Mouse (Mus musculus): ENCODE data around the gene Morf4l1. TPM values are rescaled to one million over a fixed set of nuclear protein-coding genes. Genes with fewer than 3 reads are reported as not detected.
"Not testable (repeated sequence)": the region's sequence is repeated elsewhere in the genome, so short reads cannot be mapped to it uniquely, and the experiment has no call there.

Gene Morf4l1
- polyA plus RNA-seq, 1 experiment from 2014 or later, result 406 TPM

DNA sequence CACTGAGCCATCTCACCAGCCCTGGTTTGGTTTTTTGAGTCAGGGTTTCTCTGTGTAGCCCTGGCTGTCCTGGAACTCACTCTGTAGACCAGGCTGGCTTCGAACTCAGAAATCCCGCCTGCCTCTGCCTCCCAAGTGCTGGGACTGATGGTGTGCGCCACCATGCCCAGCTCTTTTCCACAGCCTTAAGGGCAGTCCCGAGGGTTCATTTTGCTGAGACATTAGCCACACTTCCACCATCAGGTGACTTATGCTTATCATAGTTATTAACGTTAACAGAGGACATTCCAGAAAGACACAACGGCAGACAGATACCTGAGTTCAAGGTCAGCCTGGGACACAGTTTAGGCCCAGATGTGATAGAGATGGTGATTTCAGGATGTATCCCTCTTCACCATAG, 32.6 kb downstream of the Morf4l1 start:
- H3K4me3 ChIP-seq; ATAC-seq (ENCODE audit: borderline replicate concordance, extremely low read depth, low FRiP score, low TSS enrichment); H3K4me1 ChIP-seq; H3K27ac ChIP-seq; H3K27me3 ChIP-seq; H3K4me2 ChIP-seq; H3K9me3 ChIP-seq; H3K9ac ChIP-seq: not testable (repeated sequence)
- peaks cover 10% of the 10 kb centered on the region; the same call in 1 of the 2 replicates for H3K36me3 ChIP-seq
- WGBS, result 81% methylated on average over 6 of the region's 6 CpGs

GRCm38 (mm10) chr9:90076849-90077461, 37.6 kb downstream of the Morf4l1 start:
- H3K27me3 ChIP-seq, result no peaks in the 10 kb centered on the region
- H3K4me3 ChIP-seq, result no peak overlapping the region
- no peak overlapping the region for H3K27ac ChIP-seq
- no peak overlapping the region for H3K4me2 ChIP-seq
- WGBS, result 55% methylated on average over 8 of the region's 8 CpGs
- ATAC-seq (ENCODE audit: borderline replicate concordance, extremely low read depth, low FRiP score, low TSS enrichment), result no peak
- no peaks in the 10 kb centered on the region for H3K9me3 ChIP-seq
- no peaks in the 10 kb centered on the region for H3K4me1 ChIP-seq
- no peak overlapping the region for H3K9ac ChIP-seq
- 0 out of 2 replicates have a peak, but pooled peaks cover 3% of the 10 kb centered on the region for H3K36me3 ChIP-seq

DNA sequence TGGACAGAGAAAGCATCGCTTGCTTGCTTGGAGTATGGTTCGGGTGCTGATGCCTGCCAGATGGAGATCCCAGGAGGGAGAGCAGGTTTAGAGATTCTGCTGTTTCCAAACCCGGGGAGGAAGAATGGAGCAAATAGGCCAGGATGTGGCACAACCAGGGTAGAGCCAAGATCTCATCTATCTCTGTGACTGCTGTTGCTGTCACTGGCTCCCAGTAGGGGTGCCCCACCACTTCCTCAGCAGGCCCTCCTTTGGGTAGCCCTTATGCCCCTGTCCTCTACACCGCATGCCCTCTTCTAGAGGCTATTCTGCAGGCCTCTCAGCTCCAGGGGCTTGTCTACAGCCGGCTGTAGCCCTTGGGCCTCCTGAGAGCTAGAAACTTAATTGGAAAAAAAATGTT, 38.4 kb downstream of the Morf4l1 start:
- Histone ChIP-seq H3K9ac (no peak overlapping the region), H3K36me3 (0 out of 2 replicates have a peak, but pooled peaks cover 3% of the 10 kb centered on the region), H3K9me3 (no peaks in the 10 kb centered on the region), H3K4me2 (no peak overlapping the region), H3K27me3 (no peaks in the 10 kb centered on the region), H3K27ac (no peak overlapping the region), H3K4me1 (no peaks in the 10 kb centered on the region), H3K4me3 (no peak overlapping the region)
- WGBS, result 86% methylated on average over 5 of the region's 5 CpGs
- ATAC-seq (ENCODE audit: borderline replicate concordance, extremely low read depth, low FRiP score, low TSS enrichment), result no peak

DNA sequence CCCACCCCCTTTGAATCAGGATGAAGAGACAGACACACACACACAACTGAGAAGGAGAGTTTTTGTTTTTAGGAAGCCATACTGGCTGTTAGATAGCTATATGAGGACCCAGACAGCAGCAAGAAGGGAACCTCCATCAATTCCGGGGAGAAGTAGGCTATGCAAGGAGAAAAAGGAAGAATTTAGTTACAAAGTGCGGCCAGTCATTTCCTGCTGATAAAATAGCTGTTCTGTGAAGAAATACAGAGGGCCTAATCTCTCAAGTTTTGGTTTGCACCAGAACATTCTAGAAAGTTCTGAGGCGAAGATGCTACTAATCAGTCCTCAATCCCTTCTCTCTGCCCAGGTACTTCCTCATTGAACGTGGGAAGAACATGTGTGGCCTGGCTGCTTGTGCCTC, 39.2 kb downstream of the Morf4l1 start:
- H3K27me3 ChIP-seq, result no peaks in the 10 kb centered on the region
- no peak for ATAC-seq (ENCODE audit: borderline replicate concordance, extremely low read depth, low FRiP score, low TSS enrichment)
- H3K4me3 ChIP-seq, result no peak overlapping the region
- H3K4me1 ChIP-seq, result no peaks in the 10 kb centered on the region
- no peak overlapping the region for H3K27ac ChIP-seq
- no peaks in the 10 kb centered on the region for H3K9me3 ChIP-seq
- 62% methylated on average over 4 of the region's 4 CpGs for WGBS
- no peak overlapping the region for H3K4me2 ChIP-seq
- 0 out of 2 replicates have a peak, but pooled peaks cover 3% of the 10 kb centered on the region for H3K36me3 ChIP-seq
- H3K9ac ChIP-seq, result no peak overlapping the region

GRCm38 (mm10) chr9:90070174-90070573, 44.4 kb downstream of the Morf4l1 start:
- no peaks in the 10 kb centered on the region for H3K27me3 ChIP-seq
- 64% methylated on average over 7 of the region's 7 CpGs for WGBS
- H3K27ac ChIP-seq, result no peak overlapping the region; the same call in 1 of the 2 replicates
- peaks cover 7% of the 10 kb centered on the region; the same call in 1 of the 2 replicates for H3K36me3 ChIP-seq
- no peak overlapping the region for H3K4me2 ChIP-seq
- H3K9ac ChIP-seq, result no peak overlapping the region
- no peak overlapping the region for H3K4me3 ChIP-seq
- no peak for ATAC-seq (ENCODE audit: borderline replicate concordance, extremely low read depth, low FRiP score, low TSS enrichment)
- H3K4me1 ChIP-seq, result peaks cover 8% of the 10 kb centered on the region
- no peaks in the 10 kb centered on the region for H3K9me3 ChIP-seq

- Histone ChIP-seq H3K36me3 (peaks cover 7% of the 10 kb centered on the region; the same call in 1 of the 2 replicates), H3K27me3 (no peaks in the 10 kb centered on the region), H3K4me1 (peaks cover 8% of the 10 kb centered on the region), H3K27ac (peak overlapping the region; percentile 56), H3K4me2 (no peak overlapping the region), H3K9ac (no peak overlapping the region), H3K4me3 (no peak overlapping the region), H3K9me3 (no peaks in the 10 kb centered on the region)
- ATAC-seq (ENCODE audit: borderline replicate concordance, extremely low read depth, low FRiP score, low TSS enrichment), result peak; percentile 81; the same call in 1 of the 2 replicates
- 48% methylated on average over 7 of the region's 7 CpGs for WGBS
Observed at GRCm38 (mm10) chr9:90069485-90069884, 45.1 kb downstream of the Morf4l1 start.

GRCm38 (mm10) chr9:90068786-90069185, 45.8 kb downstream of the Morf4l1 start:
- Histone ChIP-seq H3K9me3 (no peaks in the 10 kb centered on the region), H3K4me3 (no peak overlapping the region), H3K4me1 (peaks cover 8% of the 10 kb centered on the region), H3K9ac (no peak overlapping the region), H3K27ac (peak overlapping the region; percentile 56), H3K4me2 (no peak overlapping the region), H3K27me3 (no peaks in the 10 kb centered on the region), H3K36me3 (peaks cover 7% of the 10 kb centered on the region; the same call in 1 of the 2 replicates)
- 77% methylated on average over 6 of the region's 6 CpGs for WGBS
- ATAC-seq (ENCODE audit: borderline replicate concordance, extremely low read depth, low FRiP score, low TSS enrichment), result no peak

GRCm38 (mm10) chr9:90067341-90067740, 47.2 kb downstream of the Morf4l1 start:
- H3K9me3 ChIP-seq, result no peaks in the 10 kb centered on the region
- no peak overlapping the region for H3K4me2 ChIP-seq
- no peak overlapping the region for H3K9ac ChIP-seq
- no peak overlapping the region for H3K27ac ChIP-seq
- H3K27me3 ChIP-seq, result no peaks in the 10 kb centered on the region
- WGBS, result 55% methylated on average over 2 of the region's 2 CpGs
- H3K4me3 ChIP-seq, result no peak overlapping the region
- no peak for ATAC-seq (ENCODE audit: borderline replicate concordance, extremely low read depth, low FRiP score, low TSS enrichment)
- peaks cover 8% of the 10 kb centered on the region for H3K4me1 ChIP-seq
- H3K36me3 ChIP-seq, result peaks cover 4% of the 10 kb centered on the region; the same call in 1 of the 2 replicates

DNA sequence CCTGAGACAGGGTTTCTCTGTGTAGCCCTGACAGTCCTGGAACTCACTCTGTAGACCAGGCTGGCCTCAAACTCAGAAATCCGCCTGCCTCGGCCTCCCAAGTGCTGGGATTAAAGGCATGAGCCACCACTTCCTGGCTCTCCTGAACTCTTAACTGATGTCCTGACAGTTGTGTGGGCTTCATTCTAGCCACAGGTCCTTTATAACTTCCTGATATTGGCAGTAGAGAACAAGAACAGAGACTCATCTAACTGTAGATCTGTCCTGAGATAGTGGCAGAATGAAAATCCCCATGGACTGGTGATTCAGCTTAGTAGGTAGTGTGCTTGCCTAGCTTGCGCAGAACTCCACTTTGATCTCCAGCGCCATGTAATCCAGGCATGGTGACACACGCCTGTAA, 53.6 kb downstream of the Morf4l1 start:
- WGBS, result 91% methylated on average over 5 of the region's 5 CpGs
- H3K9ac ChIP-seq; H3K36me3 ChIP-seq; H3K27ac ChIP-seq; ATAC-seq (ENCODE audit: borderline replicate concordance, extremely low read depth, low FRiP score, low TSS enrichment); H3K4me3 ChIP-seq; H3K4me1 ChIP-seq; H3K9me3 ChIP-seq; H3K4me2 ChIP-seq; H3K27me3 ChIP-seq: not testable (repeated sequence)

DNA sequence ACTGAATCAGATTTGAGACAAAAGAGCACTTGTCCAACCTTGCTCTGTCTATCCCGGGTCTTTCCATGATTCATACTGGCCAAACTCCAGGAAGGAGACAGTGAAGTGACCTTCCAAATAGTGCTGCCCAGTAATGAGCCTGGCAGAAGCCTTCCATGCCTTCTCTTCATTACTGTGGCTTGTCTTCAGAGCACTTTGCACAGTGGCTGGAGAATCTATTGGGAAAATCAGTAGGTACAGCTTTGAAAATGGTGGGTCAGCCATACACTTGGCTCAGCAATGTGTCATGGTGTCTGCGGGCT, 54.0 kb downstream of the Morf4l1 start:
- Histone ChIP-seq H3K4me3 (no peak overlapping the region), H3K9ac (no peak overlapping the region), H3K27ac (no peak overlapping the region), H3K27me3 (no peaks in the 10 kb centered on the region), H3K36me3 (peaks cover 4% of the 10 kb centered on the region; the same call in 1 of the 2 replicates), H3K4me2 (no peak overlapping the region), H3K9me3 (no peaks in the 10 kb centered on the region), H3K4me1 (no peaks in the 10 kb centered on the region)
- ATAC-seq (ENCODE audit: borderline replicate concordance, extremely low read depth, low FRiP score, low TSS enrichment), result no peak
- WGBS, result 69% methylated on average over 2 of the region's 2 CpGs

DNA sequence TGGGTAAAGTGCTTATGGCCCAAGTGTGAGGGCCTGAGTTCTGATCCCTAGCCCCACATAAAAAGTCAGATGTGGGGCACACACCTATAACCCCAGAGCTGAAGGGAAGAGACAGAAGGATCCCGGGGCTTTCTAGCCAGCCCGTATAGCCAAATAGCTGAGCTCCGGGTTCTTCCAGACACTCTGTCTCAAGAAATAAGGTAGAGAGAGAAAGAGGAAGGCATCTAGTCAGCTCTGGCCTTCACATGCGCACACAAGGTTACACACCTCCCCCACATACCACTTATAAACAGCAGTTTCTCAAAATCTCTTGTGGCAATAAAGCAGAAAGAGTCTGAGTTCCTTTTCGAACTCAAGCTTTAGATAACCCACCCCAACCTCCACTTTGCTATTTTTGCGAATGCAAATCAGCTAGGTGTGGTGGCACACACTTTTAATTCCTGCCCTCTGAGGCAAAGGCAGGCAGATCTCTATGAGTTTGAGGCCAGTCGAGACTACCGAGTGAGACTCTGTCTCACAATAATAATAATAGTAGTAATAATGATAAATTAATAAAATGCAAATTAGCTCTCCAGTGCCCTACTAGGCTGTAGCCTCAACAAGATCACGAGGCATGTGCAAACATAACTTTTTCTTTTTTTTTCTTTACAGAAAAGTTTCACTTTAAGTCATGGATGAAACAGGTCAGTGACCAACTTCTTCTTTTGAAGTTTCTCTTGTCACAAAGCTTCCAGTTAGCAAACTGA, 54.6 kb downstream of the Morf4l1 start:
- Histone ChIP-seq H3K36me3 (no peaks in the 10 kb centered on the region), H3K4me1 (no peaks in the 10 kb centered on the region), H3K4me2 (no peak overlapping the region), H3K27me3 (no peaks in the 10 kb centered on the region), H3K9ac (no peak overlapping the region), H3K9me3 (no peaks in the 10 kb centered on the region), H3K4me3 (no peak overlapping the region), H3K27ac (no peak overlapping the region)
- ATAC-seq (ENCODE audit: borderline replicate concordance, extremely low read depth, low FRiP score, low TSS enrichment), result no peak
- WGBS, result 77% methylated on average over 9 of the region's 9 CpGs

- Histone ChIP-seq H3K4me3 (peak overlapping the region; percentile 56; the same call in 1 of the 2 replicates), H3K4me2 (peak overlapping the region; percentile 79; the same call in 1 of the 2 replicates), H3K27me3 (no peaks in the 10 kb centered on the region), H3K9ac (no peak overlapping the region), H3K27ac (no peak overlapping the region), H3K9me3 (no peaks in the 10 kb centered on the region), H3K4me1 (0 out of 2 replicates have a peak, but pooled peaks cover 5% of the 10 kb centered on the region), H3K36me3 (no peaks in the 10 kb centered on the region)
- 81% methylated on average over 2 of the region's 2 CpGs for WGBS
- ATAC-seq (ENCODE audit: borderline replicate concordance, extremely low read depth, low FRiP score, low TSS enrichment), result no peak
Observed at GRCm38 (mm10) chr9:90056716-90057115, 57.9 kb downstream of the Morf4l1 start.
